Mouse (Mus musculus) brain, embryonic 18.5 days (tissue): Measurements from ENCODE around the gene 9930111J21Rik1.
"Not testable (repeated sequence)": the region's sequence is repeated elsewhere in the genome, so short reads cannot be mapped to it uniquely, and the experiment has no call there.

Experiments
- DNase-seq: peaks from one replicate; pipeline ENCODE4 v3.0.0-alpha.2; 2012; ENCODE audit warnings: low read depth, low spot score

The 9930111J21Rik1 gene

DNA sequence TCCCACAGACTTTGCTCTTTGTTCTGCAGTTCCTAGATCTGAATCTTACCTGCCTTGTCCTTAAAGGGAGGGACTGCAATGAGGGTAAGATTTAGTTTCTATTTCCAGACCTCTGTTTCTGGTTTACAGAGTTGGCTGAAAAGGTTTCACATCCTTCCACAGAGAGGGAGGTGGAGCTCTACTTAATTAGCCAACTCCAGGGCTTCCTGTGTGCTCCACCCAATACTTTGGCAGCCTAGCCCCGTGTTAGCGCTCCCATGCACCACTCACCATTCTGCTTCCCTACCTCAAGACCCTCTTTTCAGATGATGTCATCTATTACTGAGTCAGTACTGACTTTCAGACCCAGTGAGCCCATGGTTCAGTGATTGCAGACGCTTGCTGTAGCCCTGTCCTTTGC lies at the start of gene 9930111J21Rik1:
Gene 9930111J21Rik1 (minus strand): TSS at position 148 of the 400 bp plus-strand sequence.
- not testable (repeated sequence) for DNase-seq

DNA sequence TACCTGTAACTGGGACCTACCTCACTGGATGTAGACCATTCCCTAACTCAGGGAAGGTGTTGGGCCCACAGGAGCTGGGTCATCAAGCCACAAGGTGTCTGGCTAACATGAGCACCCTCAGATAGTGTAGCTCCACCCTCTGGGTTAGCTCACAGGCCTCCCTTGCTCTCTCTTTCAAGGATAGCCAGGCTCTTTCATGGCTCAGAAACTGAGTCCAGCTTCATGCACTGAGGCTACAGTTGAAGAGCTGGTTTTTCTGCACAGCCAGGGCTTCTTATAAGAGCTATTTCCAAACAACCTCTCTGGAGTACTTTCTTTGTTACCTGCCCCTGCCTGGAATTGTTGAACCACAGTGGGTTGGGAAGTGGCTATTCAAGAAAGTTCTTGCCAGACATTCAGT lies 32.9 kb upstream of the 9930111J21Rik1 start:
- not testable (repeated sequence) for DNase-seq

DNA sequence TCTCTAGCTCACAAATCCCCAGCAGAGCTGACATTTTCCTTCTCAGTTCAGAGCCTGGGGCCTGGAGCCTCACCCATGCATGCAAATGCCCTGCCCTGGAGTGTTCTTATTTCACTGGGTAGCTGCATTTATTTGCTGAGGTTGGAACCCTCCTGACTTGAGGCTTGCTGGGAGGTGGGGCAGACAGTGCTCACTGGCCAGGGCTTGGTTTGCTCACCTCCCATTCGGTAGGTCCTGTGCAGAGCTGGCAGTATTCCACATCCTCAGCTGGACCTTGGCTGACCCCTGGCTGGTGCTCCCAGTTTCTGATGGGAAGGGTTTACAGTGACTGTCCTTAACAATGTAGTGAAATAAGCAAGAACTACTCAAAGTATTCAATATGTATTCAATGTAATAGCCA lies 27.6 kb upstream of the 9930111J21Rik1 start:
- not testable (repeated sequence) for DNase-seq

DNA sequence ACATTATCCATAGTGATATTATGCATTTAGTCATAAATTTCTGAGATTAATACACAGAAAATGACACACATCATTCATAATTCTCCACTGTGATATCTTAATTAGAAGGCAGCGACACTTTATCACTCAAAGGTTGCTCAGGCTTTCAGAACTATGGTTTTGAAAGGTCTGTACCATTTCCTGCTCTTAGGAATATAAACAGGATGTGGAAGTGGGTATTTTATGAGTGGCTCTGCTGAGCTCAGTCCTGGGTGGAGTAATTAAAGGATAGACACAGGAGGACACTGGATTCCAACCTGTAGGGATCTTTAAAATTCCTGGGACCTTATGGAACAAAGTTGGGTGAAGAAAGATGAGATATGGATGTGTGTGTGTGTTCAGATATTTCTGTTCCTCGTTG lies 27.1 kb upstream of the 9930111J21Rik1 start:
- not testable (repeated sequence) for DNase-seq

DNA sequence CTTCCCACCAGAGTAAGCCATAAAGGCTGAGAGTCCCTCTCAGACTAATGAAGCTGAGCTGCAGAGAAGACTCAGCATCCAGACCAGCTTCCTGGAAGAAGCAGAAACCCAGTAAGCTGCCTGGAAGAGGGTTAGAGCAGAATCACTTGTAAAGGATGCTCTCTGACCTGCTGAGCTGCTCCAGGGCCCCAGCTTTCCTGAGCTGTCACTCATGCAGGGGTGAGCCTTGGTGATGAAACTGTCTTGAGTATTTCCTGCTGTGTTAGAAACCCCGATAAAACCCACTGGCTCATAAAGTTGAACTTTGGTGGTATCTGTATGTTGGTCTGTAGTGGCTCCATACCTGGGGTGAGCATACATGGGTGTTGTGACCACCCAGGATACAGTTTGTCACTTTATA lies 21.2 kb upstream of the 9930111J21Rik1 start:
- not testable (repeated sequence) for DNase-seq

- DNase-seq = not testable (repeated sequence)
Observed at GRCm38 (mm10) chr11:48994018-48994417, 14.8 kb upstream of the 9930111J21Rik1 start, which contains the start of gene Tgtp1. Gene Tgtp1 (minus strand): TSS chr11:48994172.

- not testable (repeated sequence) for DNase-seq
Observed at GRCm38 (mm10) chr11:48993296-48993695, 14.1 kb upstream of the 9930111J21Rik1 start.

- not testable (repeated sequence) for DNase-seq
Observed at GRCm38 (mm10) chr11:48991740-48992520, 12.7 kb upstream of the 9930111J21Rik1 start, which contains the start of gene Gm12185. Gene Gm12185 (minus strand): TSS chr11:48992226.

- not testable (repeated sequence) for DNase-seq
Observed at GRCm38 (mm10) chr11:48989981-48990380, 10.8 kb upstream of the 9930111J21Rik1 start.

DNA sequence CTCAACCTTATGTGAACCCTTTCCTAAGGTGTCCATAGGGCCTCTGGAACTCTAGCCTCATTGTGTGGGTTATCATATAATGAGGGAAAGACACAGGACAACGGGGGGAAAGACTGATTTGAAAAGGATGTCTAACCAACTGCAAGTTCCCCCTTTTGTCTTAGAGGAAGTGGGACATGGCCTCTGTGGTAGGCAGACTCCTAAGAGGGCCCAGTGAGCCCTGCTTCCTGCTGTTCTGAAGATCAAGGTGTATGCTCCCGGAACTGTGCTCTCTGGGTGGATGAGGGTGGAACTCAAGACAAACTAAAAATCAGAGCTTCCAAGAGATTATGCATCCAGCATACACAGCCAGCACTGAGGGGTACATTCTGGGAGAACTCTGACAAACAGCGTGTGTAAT lies 9.0 kb upstream of the 9930111J21Rik1 start:
- DNase-seq = not testable (repeated sequence)

- not testable (repeated sequence) for DNase-seq
Observed at GRCm38 (mm10) chr11:48982848-48983247, 3.6 kb upstream of the 9930111J21Rik1 start.

- DNase-seq = not testable (repeated sequence)
Observed at GRCm38 (mm10) chr11:48980052-48980451, 854 bp upstream of the 9930111J21Rik1 start.

- DNase-seq = not testable (repeated sequence)
Observed at GRCm38 (mm10) chr11:48978240-48978939, 808 bp downstream of the 9930111J21Rik1 start, which contains the start of gene Olfr56. Gene Olfr56 (plus strand): TSS chr11:48978889.

DNA sequence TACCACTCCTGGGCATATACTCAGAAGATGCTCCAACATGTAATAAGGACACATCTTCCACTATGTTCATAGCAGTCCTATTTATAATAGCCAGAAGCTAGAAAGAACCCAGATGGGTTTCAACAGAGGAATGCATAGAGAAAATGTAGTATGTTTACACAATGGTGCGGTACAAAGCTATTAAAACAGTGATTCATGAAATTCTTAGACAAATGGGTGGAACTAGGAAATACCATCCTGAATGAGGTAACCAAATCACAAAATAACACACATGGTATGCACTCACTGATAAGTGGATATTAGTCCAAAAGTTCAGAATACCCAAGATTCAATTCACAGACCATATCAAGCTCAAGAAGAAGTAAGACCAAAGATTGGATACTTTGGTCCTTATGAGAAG lies 4.5 kb downstream of the 9930111J21Rik1 start:
- DNase-seq = not testable (repeated sequence)

DNA sequence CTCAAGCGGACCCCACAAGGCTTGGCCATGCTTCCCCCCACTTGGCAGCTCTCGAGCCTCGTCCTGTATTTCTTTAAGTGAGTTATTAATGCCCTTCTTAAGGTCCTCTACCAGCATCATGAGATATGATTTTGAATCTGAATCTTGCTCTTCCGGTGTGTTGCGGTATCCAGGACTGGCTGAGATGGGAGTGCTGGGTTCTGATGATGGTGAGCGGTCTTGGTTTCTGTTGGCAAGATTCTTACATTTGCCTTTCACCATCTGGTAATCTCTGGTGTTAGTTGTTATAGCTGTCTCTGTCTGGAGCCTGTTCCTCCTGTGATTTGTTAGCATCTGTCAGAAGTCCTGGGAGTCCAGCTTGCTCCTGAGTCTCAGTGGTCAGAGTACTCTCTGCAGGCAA lies 33.1 kb downstream of the 9930111J21Rik1 start, which contains the start of gene Psme2b:
Gene Psme2b (minus strand): TSS at position 101 of the 400 bp plus-strand sequence.
- not testable (repeated sequence) for DNase-seq

DNA sequence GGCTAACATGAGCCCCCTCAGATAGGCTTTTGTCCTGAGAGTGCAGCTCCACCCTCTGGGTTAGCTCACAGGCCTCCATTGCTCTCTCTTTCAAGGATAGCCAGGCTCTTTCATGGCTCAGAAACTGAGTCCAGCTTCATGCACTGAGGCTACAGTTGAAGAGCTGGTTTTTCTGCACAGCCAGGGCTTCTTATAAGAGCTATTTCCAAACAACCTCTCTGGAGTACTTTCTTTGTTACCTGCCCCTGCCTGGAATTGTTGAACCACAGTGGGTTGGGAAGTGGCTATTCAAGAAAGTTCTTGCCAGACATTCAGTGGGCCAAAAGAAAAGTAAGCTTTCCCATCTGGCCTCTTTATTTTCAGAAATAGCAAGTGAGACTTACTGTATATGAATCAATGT lies 39.9 kb downstream of the 9930111J21Rik1 start:
- not testable (repeated sequence) for DNase-seq

GRCm38 (mm10) chr11:48935291-48935690 lies 43.9 kb downstream of the 9930111J21Rik1 start:
- DNase-seq = not testable (repeated sequence)

DNA sequence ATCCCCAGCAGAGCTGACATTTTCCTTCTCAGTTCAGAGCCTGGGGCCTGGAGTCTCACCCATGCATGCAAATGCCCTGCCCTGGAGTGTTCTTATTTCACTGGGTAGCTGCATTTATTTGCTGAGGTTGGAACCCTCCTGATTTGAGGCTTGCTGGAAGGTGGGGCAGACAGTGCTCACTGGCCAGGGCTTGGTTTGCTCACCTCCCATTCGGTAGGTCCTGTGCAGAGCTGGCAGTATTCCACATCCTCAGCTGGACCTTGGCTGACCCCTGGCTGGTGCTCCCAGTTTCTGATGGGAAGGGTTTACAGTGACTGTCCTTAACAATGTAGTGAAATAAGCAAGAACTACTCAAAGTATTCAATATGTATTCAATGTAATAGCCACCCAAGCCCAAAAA lies 45.3 kb downstream of the 9930111J21Rik1 start:
- not testable (repeated sequence) for DNase-seq

GRCm38 (mm10) chr11:48933422-48933821 lies 45.8 kb downstream of the 9930111J21Rik1 start:
- DNase-seq = not testable (repeated sequence)

- DNase-seq = not testable (repeated sequence)
Observed at GRCm38 (mm10) chr11:48928068-48928467, 51.1 kb downstream of the 9930111J21Rik1 start.

- DNase-seq = not testable (repeated sequence)
Observed at GRCm38 (mm10) chr11:48926437-48926836, 52.8 kb downstream of the 9930111J21Rik1 start.

- not testable (repeated sequence) for DNase-seq
Observed at GRCm38 (mm10) chr11:48923818-48924217, 55.4 kb downstream of the 9930111J21Rik1 start.
